Mouse (Mus musculus) olfactory bulb, adult 2 months (tissue): ENCODE results near the gene Tpst2.

Source experiments
- CTCF ChIP-seq: fragments of 200-500 bp; IDR thresholded peaks from 2 replicates; pipeline ENCODE4 v1.5.1; 2012; ENCODE audit warnings: low read depth, mild to moderate bottlenecking, low read length, moderate library complexity; ENCODE audit not compliant: insufficient read depth
- POLR2A ChIP-seq: fragments of 200-500 bp; IDR thresholded peaks from 2 replicates; pipeline ENCODE4 v1.6.1; 2012; ENCODE audit warnings: mild to moderate bottlenecking, low read depth, low read length, moderate library complexity; ENCODE audit not compliant: insufficient read depth

DNA sequence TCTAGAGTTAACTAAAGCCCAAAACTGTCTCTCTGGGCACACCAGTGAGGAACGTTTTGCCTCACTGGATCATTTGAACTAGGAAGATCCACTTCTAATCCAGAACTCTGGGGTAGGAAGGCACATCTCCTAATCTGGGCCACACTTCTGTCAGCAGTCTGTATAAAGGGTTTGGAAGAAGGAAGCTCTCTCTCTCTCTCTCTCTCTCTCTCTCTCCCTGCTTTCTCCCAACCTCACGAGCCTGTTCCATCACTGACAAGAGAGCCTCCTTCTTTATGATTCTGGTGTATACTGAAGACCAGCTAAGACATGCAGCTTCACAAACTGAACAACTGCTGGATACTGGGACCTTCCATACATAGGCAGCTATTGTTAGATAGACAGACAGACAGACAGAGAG lies 34.6 kb upstream of the Tpst2 start:
- no peak for TF ChIP-seq CTCF
- no peak for TF ChIP-seq POLR2A
